Mouse (Mus musculus) mammary gland, adult 2 months (tissue): ENCODE measurements around the gene Adgrd1. TPM values are rescaled to one million over a fixed set of nuclear protein-coding genes. Genes with fewer than 3 reads are reported as not detected.

Experiments
- polyA plus RNA-seq: library from polyadenylated mRNA; depleted of rRNA; stranded (reverse); fragments of >200 nt; gene quantifications from 2 replicates; pipeline ENCODE4 v1.2.3, GENCODE M21; 2012; ENCODE audit warnings: low replicate concordance; rRNA removed

Adgrd1 gene
- polyA plus RNA-seq, result 20.0 and 21.8 TPM in 2 replicates

DNA sequence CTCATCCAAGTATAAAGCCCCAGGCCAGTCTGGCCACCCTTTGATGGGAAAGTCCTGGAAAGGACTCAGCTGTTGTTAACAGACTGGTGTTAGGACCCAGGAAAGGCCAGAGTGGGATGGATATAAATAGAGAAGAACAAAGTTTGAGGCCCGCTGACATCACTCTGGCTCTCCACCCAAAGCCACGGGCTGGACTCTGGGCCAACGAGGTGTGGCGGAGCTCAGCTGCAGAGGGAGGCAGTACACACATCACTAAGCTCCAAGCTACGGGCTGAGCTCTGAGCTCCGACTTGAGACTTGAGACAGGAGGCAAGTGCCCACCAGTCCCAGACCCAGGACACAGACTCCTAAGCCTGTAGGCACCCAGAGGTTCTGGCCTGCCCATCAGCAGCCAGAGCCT is at the start of gene Adgrd1:
Adgrd1 (plus strand) TSS at position 240 of the 400 bp plus-strand sequence.

Other genes starting within 250 kb of the Adgrd1 start
- 0.04 and 0.07 TPM in 2 replicates for gene Rimbp2, start 143.3 kb upstream of the Adgrd1 start, polyA plus RNA-seq
- gene Stx2, start 88.2 kb upstream of the Adgrd1 start, polyA plus RNA-seq, result 39.3 and 57.4 TPM in 2 replicates
- 42.9 and 64.3 TPM in 2 replicates for gene Ran, start 76.7 kb upstream of the Adgrd1 start, polyA plus RNA-seq